Mouse (Mus musculus) limb, embryonic 14.5 days (tissue): ENCODE measurements around the gene Epha2. TPM values are rescaled to one million over a fixed set of nuclear protein-coding genes. Genes with fewer than 3 reads are reported as not detected.

ENCODE experiments used
- ATAC-seq: fragments of 200-750 bp; cut with Nextera tagmentation; 2 replicates; pipeline ENCODE4 v1.8.0; 2017; ENCODE audit warnings: low read depth, moderate number of reproducible peaks, moderate TSS enrichment; ENCODE audit not compliant: low FRiP score
- DNase-seq: peaks from one replicate; pipeline ENCODE4 v3.0.0-alpha.2; 2015; ENCODE audit warnings: low spot score
- H3K27ac ChIP-seq: fragments of 300-500 bp; sonication (generic); replicated peaks from 2 replicates; pipeline ENCODE4 v1.5.1; 2014; ENCODE audit warnings: low read depth, mild to moderate bottlenecking, low read length, moderate library complexity, mixed read lengths
- H3K27me3 ChIP-seq: fragments of 300-500 bp; sonication (generic); 2 replicates; pipeline ENCODE4 v1.6.1; 2014; ENCODE audit warnings: low read length, mixed read lengths; ENCODE audit not compliant: control insufficient read depth, insufficient read depth
- H3K36me3 ChIP-seq: fragments of 300-500 bp; sonication (generic); 2 replicates; pipeline ENCODE4 v1.6.1; 2014; ENCODE audit warnings: mild to moderate bottlenecking, low read length, moderate library complexity, mixed read lengths; ENCODE audit not compliant: control insufficient read depth, insufficient read depth
- H3K4me1 ChIP-seq: fragments of 300-500 bp; sonication (generic); 2 replicates; pipeline ENCODE4 v1.6.1; 2014; ENCODE audit warnings: antibody characterized with exemption, low read length, mixed read lengths; ENCODE audit not compliant: control insufficient read depth, insufficient read depth
- H3K4me2 ChIP-seq: fragments of 300-500 bp; sonication (generic); replicated peaks from 2 replicates; pipeline ENCODE4 v1.6.1; 2014; ENCODE audit warnings: low read depth, mild to moderate bottlenecking, low read length, moderate library complexity; ENCODE audit not compliant: severe bottlenecking
- H3K4me3 ChIP-seq: fragments of 300-500 bp; sonication (generic); replicated peaks from 2 replicates; pipeline ENCODE4 v1.5.1; 2014; ENCODE audit warnings: low read length
- H3K9ac ChIP-seq: fragments of 300-500 bp; sonication (generic); 2 replicates; pipeline ENCODE4 v1.6.1; 2014; ENCODE audit warnings: mild to moderate bottlenecking, low read depth, low read length, moderate library complexity; ENCODE audit not compliant: severe bottlenecking
- H3K9me3 ChIP-seq: fragments of 300-500 bp; sonication (generic); 2 replicates; pipeline ENCODE4 v1.6.1; 2016; ENCODE audit warnings: low read length; ENCODE audit not compliant: control insufficient read depth
- POLR2A ChIP-seq: fragments of 200-500 bp; IDR thresholded peaks from 2 replicates; pipeline ENCODE4 v1.8.0; 2012; ENCODE audit warnings: inconsistent platforms, mild to moderate bottlenecking, moderate library complexity, borderline replicate concordance; ENCODE audit not compliant: insufficient read depth, insufficient read length; ENCODE audit errors: extremely low read depth
- WGBS: fragments of 180-500 bp; shearing (Covaris S2); extraction: QIAGEN DNeasy Blood & Tissue Kit; methylation state at CpG from one replicate; pipeline ENCODE4 v1.1.7; 2014; 5-methylcytosine and 5-hydroxymethylcytosine counted together
- polyA plus RNA-seq, 2 experiments: library from polyadenylated mRNA; depleted of rRNA in 1 of 2; stranded (reverse) in 1 of 2; unstranded in 1 of 2; fragments of >200 nt; fragmentation: Nextera tagmentation in 1 of 2; extraction: Ambion mirVana in 1 of 2; gene quantifications; 2 replicates each; pipeline versions ENCODE4 v1.2.1 to v1.2.3; 2012 to 2014

The Epha2 gene
- polyA plus RNA-seq, 2 experiments, result 2.2 to 9.4 TPM

- no peak overlapping the region for H3K9ac ChIP-seq
- H3K27me3 ChIP-seq, result 0 out of 2 replicates have a peak, but pooled peaks cover 8% of the 10 kb centered on the region
- H3K36me3 ChIP-seq, result no peaks in the 10 kb centered on the region
- TF ChIP-seq POLR2A, result no peak
- H3K4me3 ChIP-seq, result no peak overlapping the region
- no peaks in the 10 kb centered on the region for H3K9me3 ChIP-seq
- 22% methylated on average over 6 of the region's 7 CpGs for WGBS
- H3K27ac ChIP-seq, result no peak overlapping the region
- peaks cover 19% of the 10 kb centered on the region for H3K4me1 ChIP-seq
- DNase-seq (no peak), ATAC-seq (no peak)
- no peak overlapping the region for H3K4me2 ChIP-seq
Observed at GRCm38 (mm10) chr4:141297934-141298333, 3.1 kb upstream of the Epha2 start.

GRCm38 (mm10) chr4:141299356-141299755 lies 1.7 kb upstream of the Epha2 start:
- Histone ChIP-seq H3K9me3 (no peaks in the 10 kb centered on the region), H3K27me3 (0 out of 2 replicates have a peak, but pooled peaks cover 8% of the 10 kb centered on the region), H3K9ac (no peak overlapping the region), H3K4me2 (no peak overlapping the region), H3K4me3 (no peak overlapping the region), H3K4me1 (peaks cover 20% of the 10 kb centered on the region), H3K36me3 (no peaks in the 10 kb centered on the region), H3K27ac (no peak overlapping the region)
- no peak for TF ChIP-seq POLR2A
- DNase-seq (no peak), ATAC-seq (no peak)
- 48% methylated on average over 13 of the region's 13 CpGs for WGBS

GRCm38 (mm10) chr4:141300196-141300595 lies 844 bp upstream of the Epha2 start:
- ATAC-seq (no peak), DNase-seq (no peak)
- Histone ChIP-seq H3K27ac (no peak overlapping the region), H3K4me3 (no peak overlapping the region), H3K9me3 (no peaks in the 10 kb centered on the region), H3K4me2 (no peak overlapping the region), H3K27me3 (0 out of 2 replicates have a peak, but pooled peaks cover 8% of the 10 kb centered on the region), H3K9ac (no peak overlapping the region), H3K4me1 (peaks cover 20% of the 10 kb centered on the region), H3K36me3 (no peaks in the 10 kb centered on the region)
- WGBS, result 48% methylated on average over 4 of the region's 4 CpGs
- no peak for TF ChIP-seq POLR2A

GRCm38 (mm10) chr4:141301591-141302427 lies 769 bp downstream of the Epha2 start:
- Histone ChIP-seq H3K36me3 (no peaks in the 10 kb centered on the region), H3K9ac (peak overlapping the region; percentile 69), H3K27ac (no peak overlapping the region), H3K27me3 (0 out of 2 replicates have a peak, but pooled peaks cover 6% of the 10 kb centered on the region), H3K4me3 (peak overlapping the region; percentile 54), H3K9me3 (no peaks in the 10 kb centered on the region), H3K4me1 (peaks cover 9% of the 10 kb centered on the region), H3K4me2 (peak overlapping the region; percentile 96)
- no peak for TF ChIP-seq POLR2A
- DNase-seq (no peak), ATAC-seq (no peak; the same call in 1 of the 2 replicates)
- WGBS, result under 1% methylated on average over 44 of the region's 51 CpGs

GRCm38 (mm10) chr4:141302428-141303401 lies 1.7 kb downstream of the Epha2 start:
- Histone ChIP-seq H3K4me1 (peaks cover 9% of the 10 kb centered on the region), H3K9ac (peak overlapping the region; percentile 69), H3K27ac (no peak overlapping the region), H3K27me3 (0 out of 2 replicates have a peak, but pooled peaks cover 3% of the 10 kb centered on the region), H3K4me3 (peak overlapping the region; percentile 54), H3K9me3 (no peaks in the 10 kb centered on the region), H3K36me3 (no peaks in the 10 kb centered on the region), H3K4me2 (peak overlapping the region; percentile 96)
- no peak for TF ChIP-seq POLR2A
- WGBS, result 17% methylated on average over 27 of the region's 27 CpGs
- DNase-seq (no peak), ATAC-seq (no peak)
